Mouse (Mus musculus) adrenal gland, postnatal 10 days (tissue): ENCODE data around the gene Pnpla8. TPM values are rescaled to one million over a fixed set of nuclear protein-coding genes. Genes with fewer than 3 reads are reported as not detected.
"Not testable (repeated sequence)": the region's sequence is repeated elsewhere in the genome, so short reads cannot be mapped to it uniquely, and the experiment has no call there.

Experiments used
- DNase-seq: peaks from one replicate; pipeline ENCODE4 v3.0.0; 2021; ENCODE audit warnings: mixed read lengths
- total RNA-seq, 2 experiments: library from RNA; stranded (reverse); gene quantifications; 2 replicates each; pipeline ENCODE4 v1.2.3; 2021

Gene Pnpla8
- total RNA-seq, 2 experiments from 2014 or later, result 131 to 144 TPM

GRCm38 (mm10) chr12:44269311-44269831 is 48.2 kb downstream of the Pnpla8 start:
- peak; percentile 89 for DNase-seq

- peak; percentile 12 for DNase-seq
Observed at GRCm38 (mm10) chr12:44274125-44274835, 53.1 kb downstream of the Pnpla8 start.

- DNase-seq, result not testable (repeated sequence)
Observed at GRCm38 (mm10) chr12:44280147-44280546, 59.0 kb downstream of the Pnpla8 start.

- no peak for DNase-seq
Observed at GRCm38 (mm10) chr12:44281534-44281933, 60.4 kb downstream of the Pnpla8 start.

- DNase-seq, result no peak
Observed at GRCm38 (mm10) chr12:44283378-44283777, 62.2 kb downstream of the Pnpla8 start.

GRCm38 (mm10) chr12:44286992-44287391 is 65.8 kb downstream of the Pnpla8 start:
- DNase-seq, result no peak

- peak; percentile 74 for DNase-seq
Observed at GRCm38 (mm10) chr12:44292281-44292680, 71.1 kb downstream of the Pnpla8 start.

- no peak for DNase-seq
Observed at GRCm38 (mm10) chr12:44300793-44301192, 79.6 kb downstream of the Pnpla8 start.

- DNase-seq, result no peak
Observed at GRCm38 (mm10) chr12:44304012-44304411, 82.8 kb downstream of the Pnpla8 start.

- no peak for DNase-seq
Observed at GRCm38 (mm10) chr12:44304869-44305268, 83.7 kb downstream of the Pnpla8 start.

GRCm38 (mm10) chr12:44308221-44308620 is 87.1 kb downstream of the Pnpla8 start:
- no peak for DNase-seq

GRCm38 (mm10) chr12:44315212-44315611 is 94.0 kb downstream of the Pnpla8 start:
- DNase-seq, result no peak

GRCm38 (mm10) chr12:44325091-44325490 is 103.9 kb downstream of the Pnpla8 start:
- DNase-seq, result no peak

- DNase-seq, result no peak
Observed at GRCm38 (mm10) chr12:44327452-44327851, 106.3 kb downstream of the Pnpla8 start.

- DNase-seq, result peak; percentile 63
Observed at GRCm38 (mm10) chr12:44328381-44329315, 107.5 kb downstream of the Pnpla8 start, which contains the start of gene Nrcam. Gene Nrcam (plus strand): TSS chr12:44328885.

- DNase-seq, result peak; percentile 24
Observed at GRCm38 (mm10) chr12:44329316-44330215, 108.4 kb downstream of the Pnpla8 start.

- DNase-seq, result no peak
Observed at GRCm38 (mm10) chr12:44330216-44330719, 109.1 kb downstream of the Pnpla8 start.

- no peak for DNase-seq
Observed at GRCm38 (mm10) chr12:44337136-44337640, 116.0 kb downstream of the Pnpla8 start.

GRCm38 (mm10) chr12:44338195-44338622 is 117.0 kb downstream of the Pnpla8 start:
- no peak for DNase-seq

GRCm38 (mm10) chr12:44344075-44344474 is 122.9 kb downstream of the Pnpla8 start:
- no peak for DNase-seq

GRCm38 (mm10) chr12:44345251-44345650 is 124.1 kb downstream of the Pnpla8 start:
- no peak for DNase-seq
